Mouse (Mus musculus) megakaryocyte progenitor cell, adult 5-6 weeks (primary cell): Measurements from ENCODE around the gene Pnldc1. TPM values are rescaled to one million over a fixed set of nuclear protein-coding genes. Genes with fewer than 3 reads are reported as not detected.

Source experiments
- ATAC-seq: replicated peaks from 2 replicates; pipeline ENCODE4 v1.8.0; 2016; ENCODE audit warnings: mild to moderate bottlenecking, moderate TSS enrichment, inconsistent platforms; ENCODE audit not compliant: poor library complexity
- total RNA-seq, 2 experiments: library from RNA; stranded (forward) in 1 of 2; stranded (reverse) in 1 of 2; fragments of 157-497, 149-512 nt in 1 of 2; fragments of 200-1000 nt in 1 of 2; gene quantifications; 2 replicates each; pipeline versions ENCODE4 v1.2.3 to v1.2.4; 2015 to 2017

Gene Pnldc1
- total RNA-seq, 2 experiments from 2014 or later, result 1.3 TPM; not detected in 1

DNA sequence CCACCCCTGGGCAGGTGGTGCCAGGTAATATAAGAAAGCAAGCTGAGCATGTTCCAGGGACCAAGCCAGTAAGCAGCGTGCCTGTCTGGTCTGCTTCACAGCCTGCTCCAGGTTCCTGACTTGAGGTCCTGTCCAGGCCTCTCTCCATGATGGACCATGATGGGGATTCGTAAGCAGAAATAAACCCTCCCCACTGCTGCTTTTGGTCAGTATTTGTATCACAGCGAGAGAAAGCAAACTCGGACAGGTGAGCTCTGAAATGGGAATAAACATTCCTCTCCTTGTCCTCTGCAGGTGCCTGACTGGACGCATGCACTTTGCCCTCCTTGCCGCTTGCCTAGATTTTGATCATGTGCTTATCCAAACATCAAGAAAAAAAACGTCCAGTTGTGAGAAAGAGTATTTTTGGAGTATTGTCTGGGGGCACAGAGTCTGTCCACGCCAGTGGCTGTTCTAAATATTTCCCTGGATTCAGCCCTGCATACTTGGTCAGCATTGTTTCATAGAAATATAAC is 51.0 kb downstream of the Pnldc1 start:
- ATAC-seq, result no peak

DNA sequence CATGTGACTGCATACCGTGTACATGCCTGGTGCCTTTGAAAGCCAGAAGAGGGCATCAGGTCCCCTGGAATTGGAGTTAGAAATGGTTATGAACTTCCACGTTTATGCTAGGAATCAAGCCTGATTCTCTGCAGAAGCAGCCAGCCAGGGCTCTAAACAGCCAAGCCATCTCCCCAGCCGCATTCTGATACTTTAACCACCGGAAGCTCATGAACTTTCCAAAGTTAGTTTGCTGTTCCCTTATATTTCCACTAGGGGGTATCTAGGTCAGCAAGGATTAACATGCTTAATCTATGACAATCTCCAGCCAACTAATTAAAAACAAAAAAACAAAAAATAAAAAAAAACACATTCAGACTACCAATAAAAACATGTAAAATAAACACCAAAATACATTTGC is 52.0 kb downstream of the Pnldc1 start:
- ATAC-seq, result peak; percentile 85

DNA sequence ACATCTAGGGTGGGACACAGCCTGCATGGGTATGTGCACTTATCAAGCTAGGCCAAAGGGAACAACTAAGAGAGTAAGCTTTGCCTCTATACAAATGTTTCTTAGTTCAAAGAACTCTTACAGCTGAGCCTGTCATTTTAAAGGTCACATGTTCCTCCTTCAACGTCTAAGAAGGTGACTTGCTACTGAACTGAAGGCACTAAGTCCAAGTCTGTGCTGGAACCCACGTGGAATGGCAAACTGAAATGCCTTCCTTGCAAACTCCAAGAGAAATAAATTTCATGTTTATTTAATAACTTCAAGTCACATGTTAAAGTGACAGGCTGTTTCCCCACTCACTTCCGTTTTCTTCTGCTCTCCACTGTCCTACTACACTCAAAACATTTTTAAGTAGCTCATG is 52.6 kb downstream of the Pnldc1 start:
- no peak for ATAC-seq

DNA sequence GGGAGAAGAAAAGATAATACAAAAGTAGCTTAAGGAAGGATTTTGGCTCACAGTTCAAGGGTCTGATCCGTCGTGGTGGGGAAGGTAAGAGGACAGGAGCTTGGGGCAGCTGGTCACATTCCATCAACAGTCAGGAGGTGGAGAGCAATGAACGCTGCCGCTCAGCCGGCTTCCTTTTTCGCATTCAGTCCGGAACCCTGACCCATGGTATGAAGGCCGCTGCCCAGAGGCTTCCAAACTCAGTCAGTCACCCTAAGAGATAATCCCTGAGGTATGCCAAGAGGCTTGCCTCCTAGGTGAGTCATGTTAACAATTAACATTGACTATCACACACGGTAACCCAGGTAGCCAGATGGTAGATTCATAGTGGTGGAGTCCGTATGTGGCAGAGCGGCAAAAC is 55.6 kb downstream of the Pnldc1 start:
- ATAC-seq, result no peak

DNA sequence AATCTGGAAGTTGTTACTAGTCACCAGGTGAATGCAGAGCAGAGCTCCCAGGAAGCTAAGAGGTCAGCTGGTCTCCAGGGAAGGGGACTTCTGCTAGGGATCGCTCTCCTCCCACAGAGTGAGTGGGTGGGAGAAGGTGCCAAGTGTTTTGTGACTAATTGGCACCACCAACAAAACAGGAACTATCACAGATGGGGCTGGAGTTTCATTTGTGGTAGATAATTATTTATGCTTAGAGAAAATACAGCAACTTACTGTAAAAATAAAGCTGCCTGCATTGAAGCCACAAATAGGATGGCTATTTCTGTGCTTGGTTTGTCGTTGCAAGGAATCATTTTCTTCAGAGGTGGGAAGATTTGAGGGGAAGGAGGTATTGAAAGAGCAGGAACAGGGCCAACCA is 56.2 kb downstream of the Pnldc1 start:
- no peak for ATAC-seq

DNA sequence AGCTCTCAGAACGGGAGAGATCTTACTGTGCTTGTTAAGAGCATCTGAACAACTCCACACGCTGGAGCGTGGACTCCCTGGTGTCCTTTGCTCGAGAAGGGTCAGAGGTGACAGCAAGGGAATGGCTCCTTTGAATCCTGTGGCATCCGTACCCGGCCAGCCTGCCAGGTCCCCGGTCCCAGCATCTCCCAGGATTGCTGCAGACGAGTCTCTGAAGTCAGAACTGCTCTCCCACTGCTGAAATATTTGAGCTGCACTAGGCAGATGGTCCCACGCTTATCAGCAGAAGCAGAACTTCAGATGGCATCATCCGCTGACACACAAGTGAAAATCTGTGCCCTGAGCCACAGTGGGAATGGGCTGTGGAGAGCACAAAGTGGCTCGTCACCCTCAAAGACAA is 58.3 kb downstream of the Pnldc1 start:
- ATAC-seq, result no peak

DNA sequence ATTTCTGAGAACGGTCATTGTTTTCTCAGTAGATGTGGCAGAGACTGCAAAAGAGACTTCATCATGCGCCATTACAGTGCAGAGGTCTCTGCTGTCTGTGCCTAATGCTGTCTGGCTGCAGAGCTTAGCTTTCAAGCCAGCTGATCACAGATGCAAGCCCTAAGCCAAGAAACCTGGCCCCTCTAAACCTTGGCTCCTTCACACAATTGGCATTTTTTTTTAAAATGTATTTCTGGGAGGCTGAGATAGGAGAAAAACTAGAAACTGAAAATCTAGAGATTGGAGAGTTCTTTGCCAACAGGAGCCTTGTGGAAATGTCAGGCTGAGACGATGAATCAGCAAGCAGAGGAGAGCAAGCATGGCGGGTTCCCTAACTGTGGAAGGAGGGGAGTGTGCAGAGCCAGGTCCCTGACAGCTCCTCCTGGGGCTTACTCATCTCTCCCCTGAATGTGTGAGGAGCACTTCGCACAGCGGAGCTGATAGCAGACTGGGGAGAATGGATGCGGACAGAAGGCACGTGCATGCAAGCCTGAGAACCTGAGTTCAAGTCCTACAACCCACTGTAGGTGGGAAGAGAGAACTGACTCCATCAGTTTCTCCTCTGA is 60.1 kb downstream of the Pnldc1 start:
- 0 out of 2 replicates have a peak, but pooled peaks have one; percentile 31 for ATAC-seq

DNA sequence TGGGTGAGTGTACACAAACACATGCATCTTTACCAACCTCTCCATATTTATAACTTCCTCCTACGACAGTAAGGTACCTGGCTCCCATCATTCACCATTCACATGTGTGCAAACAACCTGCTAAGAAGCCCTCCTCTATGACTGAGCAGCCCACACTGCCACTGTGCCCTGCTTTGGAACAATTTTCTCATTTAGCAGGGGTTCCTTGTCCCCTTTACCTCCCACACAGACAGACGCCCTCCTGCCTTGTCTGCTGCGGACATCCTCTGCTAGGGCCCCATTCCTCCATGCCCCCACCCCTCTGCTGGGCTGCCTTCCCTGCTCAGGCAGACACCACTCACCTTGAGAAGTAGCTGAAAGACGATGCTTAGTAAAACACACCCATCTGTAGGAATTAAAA is 62.3 kb downstream of the Pnldc1 start:
- ATAC-seq, result no peak

DNA sequence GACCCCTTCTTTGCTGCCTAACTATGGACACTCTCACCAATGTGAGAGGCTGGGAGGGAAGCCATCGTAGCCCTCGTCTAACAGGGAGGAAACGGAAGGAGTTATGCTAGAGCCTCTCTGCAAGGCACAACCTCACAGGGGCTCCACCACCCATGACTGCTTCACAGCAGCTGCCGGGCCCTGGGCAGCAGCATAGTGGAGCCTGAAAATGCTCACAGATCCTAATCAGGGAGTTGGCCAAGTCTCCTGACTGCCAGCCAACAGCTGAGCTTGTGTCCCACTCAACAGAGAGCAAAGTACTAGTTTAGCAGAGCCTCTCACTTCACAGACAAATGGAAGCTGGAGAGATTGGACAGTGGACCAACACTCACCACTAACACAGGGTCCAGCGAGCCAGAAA is 63.6 kb downstream of the Pnldc1 start:
- no peak for ATAC-seq

DNA sequence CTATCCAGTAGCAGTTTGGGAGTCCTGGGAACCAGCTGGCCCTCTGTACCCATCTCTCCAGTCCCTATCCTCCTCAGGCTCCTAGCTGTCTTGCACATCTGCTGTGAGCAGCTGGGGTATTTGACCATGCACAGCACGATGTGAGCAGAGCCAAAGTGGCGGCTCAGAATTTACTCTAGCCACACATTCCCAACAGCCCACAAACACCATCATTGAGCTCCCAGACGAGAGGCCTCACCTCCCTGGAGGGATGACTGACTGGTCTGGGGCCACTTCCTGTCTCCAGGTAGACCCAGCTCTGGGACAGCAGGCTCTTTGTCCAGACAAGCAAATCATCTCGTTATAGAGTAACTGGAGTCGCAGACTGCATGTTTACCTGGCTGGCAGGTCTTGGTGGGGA is 64.2 kb downstream of the Pnldc1 start:
- ATAC-seq, result no peak

DNA sequence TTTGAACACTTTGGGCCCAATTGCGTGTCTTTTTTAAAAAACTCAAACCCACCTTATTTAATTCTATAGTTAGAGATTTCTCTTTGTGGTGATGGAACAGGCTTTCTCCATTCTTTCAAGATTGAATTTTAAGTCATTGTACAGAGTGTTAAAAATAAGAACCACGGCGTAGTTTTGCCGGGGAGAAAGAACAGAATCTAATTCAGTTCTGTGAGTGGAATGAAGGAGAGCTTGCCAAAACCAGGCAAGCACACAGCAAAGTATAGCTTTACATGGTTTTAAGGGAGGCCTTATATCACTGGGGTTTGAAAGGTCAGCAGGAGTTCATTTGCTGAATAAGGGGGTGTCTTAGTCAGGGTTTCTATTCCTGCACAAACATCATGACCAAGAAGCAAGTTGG is 65.5 kb downstream of the Pnldc1 start:
- no peak for ATAC-seq

DNA sequence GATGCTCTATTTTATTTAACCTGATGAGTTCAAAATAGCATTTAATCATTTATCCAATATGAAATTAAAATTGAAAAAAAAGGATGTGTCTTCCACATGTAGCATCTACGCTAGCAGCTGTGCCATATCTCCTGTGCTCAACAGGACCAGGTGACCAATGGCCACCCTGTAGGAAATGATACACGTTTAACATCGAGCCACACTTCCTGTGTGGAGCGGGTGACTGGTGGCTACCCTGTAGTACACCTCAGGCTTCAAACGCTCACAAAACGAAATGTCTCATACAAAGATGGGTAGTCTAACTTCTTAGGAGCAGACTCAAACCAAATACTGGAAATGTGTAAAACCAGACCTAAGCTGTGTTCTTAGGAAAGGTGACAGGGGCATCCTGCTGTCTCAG is 66.2 kb downstream of the Pnldc1 start:
- ATAC-seq, result no peak

DNA sequence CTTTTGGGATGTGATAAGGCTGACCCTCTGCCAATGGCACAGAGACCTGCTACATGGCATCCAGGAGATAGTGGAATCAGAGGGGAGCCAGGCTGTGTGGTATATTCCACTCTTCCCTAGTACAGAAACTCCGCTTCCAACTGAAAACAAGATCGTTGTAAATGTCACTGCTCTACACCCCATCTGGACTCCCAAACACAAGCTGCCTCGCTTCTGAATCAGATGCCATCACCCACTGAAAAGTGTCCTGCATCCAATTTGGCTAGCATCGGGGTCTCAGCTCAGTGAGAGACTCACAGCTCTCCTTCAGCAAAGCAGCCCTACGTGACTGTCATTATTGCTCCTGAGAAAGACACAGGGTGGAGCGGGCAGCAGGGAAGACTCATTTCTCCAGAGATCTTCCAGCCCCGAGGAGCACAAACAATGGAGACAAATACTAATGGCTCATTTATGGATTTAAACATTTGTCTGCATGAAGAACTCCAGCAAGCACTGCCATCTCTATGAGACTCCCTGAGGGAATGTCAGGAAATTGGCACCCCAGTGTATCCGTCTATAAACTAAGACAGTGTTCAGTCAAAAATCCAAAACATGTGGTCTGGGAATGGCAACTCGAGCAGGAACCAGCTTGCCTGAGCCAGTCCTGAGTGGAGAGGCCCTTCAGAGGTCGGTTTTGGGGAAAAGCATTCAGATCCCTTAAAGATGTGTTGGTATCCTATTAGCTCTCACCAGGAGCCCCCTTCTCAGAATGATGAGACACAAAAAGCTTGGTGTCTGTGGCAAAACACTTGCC is 70.4 kb downstream of the Pnldc1 start:
- ATAC-seq, result no peak

Other genes starting within 250 kb of the Pnldc1 start
- not detected in 2 replicates for gene Slc22a1, start 234.4 kb downstream of the Pnldc1 start, total RNA-seq (2015)
- not detected in 2 replicates for gene Slc22a1, start 234.4 kb downstream of the Pnldc1 start, total RNA-seq (2017)
- gene Igf2r, start 140.6 kb downstream of the Pnldc1 start, total RNA-seq (2015), result 1.2 and 2.6 TPM in 2 replicates
- gene Igf2r, start 140.6 kb downstream of the Pnldc1 start, total RNA-seq (2017), result 3.0 and 4.1 TPM in 2 replicates
- not detected in 2 replicates for gene Mas1, start 42.1 kb downstream of the Pnldc1 start, total RNA-seq (2015)
- not detected in 2 replicates for gene Mas1, start 42.1 kb downstream of the Pnldc1 start, total RNA-seq (2017)
- not detected in 2 replicates for gene Mrgprh, start 34.2 kb downstream of the Pnldc1 start, total RNA-seq (2015)
- gene Mrgprh, start 34.2 kb downstream of the Pnldc1 start, total RNA-seq (2017), result not detected in 2 replicates
- 568 and 575 TPM in 2 replicates for gene Tcp1, start 5.5 kb upstream of the Pnldc1 start, total RNA-seq (2015)
- gene Tcp1, start 5.5 kb upstream of the Pnldc1 start, total RNA-seq (2017), result 901 and 1,100 TPM in 2 replicates
- 168 and 184 TPM in 2 replicates for gene Mrpl18, start 6.1 kb upstream of the Pnldc1 start, total RNA-seq (2015)
- 213 TPM in 2 replicates for gene Mrpl18, start 6.1 kb upstream of the Pnldc1 start, total RNA-seq (2017)
- gene Acat3, start 30.4 kb upstream of the Pnldc1 start, total RNA-seq (2015), result 0.07 TPM in 1 of 2 replicates, not detected in the other
- 0.30 and 0.54 TPM in 2 replicates for gene Acat3, start 30.4 kb upstream of the Pnldc1 start, total RNA-seq (2017)
- 16.4 and 18.1 TPM in 2 replicates for gene Acat2, start 50.5 kb upstream of the Pnldc1 start, total RNA-seq (2015)
- 14.7 and 16.7 TPM in 2 replicates for gene Acat2, start 50.5 kb upstream of the Pnldc1 start, total RNA-seq (2017)
- gene Wtap, start 83.9 kb upstream of the Pnldc1 start, total RNA-seq (2015), result 115 TPM in 2 replicates
- 274 and 365 TPM in 2 replicates for gene Wtap, start 83.9 kb upstream of the Pnldc1 start, total RNA-seq (2017)
- 118 and 119 TPM in 2 replicates for gene Sod2, start 96.6 kb upstream of the Pnldc1 start, total RNA-seq (2015)
- 69.0 and 77.7 TPM in 2 replicates for gene Sod2, start 96.6 kb upstream of the Pnldc1 start, total RNA-seq (2017)
- gene Gpr31b, start 142.1 kb upstream of the Pnldc1 start, total RNA-seq (2015), result 0.91 TPM in 1 of 2 replicates, not detected in the other
- 0.41 TPM in 1 of 2 replicates, not detected in the other for gene Gpr31b, start 142.1 kb upstream of the Pnldc1 start, total RNA-seq (2017)
- gene Tcp10b, start 150.9 kb upstream of the Pnldc1 start, total RNA-seq (2015), result 0.15 and 0.99 TPM in 2 replicates
- gene Tcp10b, start 150.9 kb upstream of the Pnldc1 start, total RNA-seq (2017), result 0.44 TPM in 1 of 2 replicates, not detected in the other
- not detected in 2 replicates for gene Unc93a, start 221.6 kb upstream of the Pnldc1 start, total RNA-seq (2015)
- 0.17 TPM in 1 of 2 replicates, not detected in the other for gene Unc93a, start 221.6 kb upstream of the Pnldc1 start, total RNA-seq (2017)